ENCODE assay signal across 7 mouse cellular contexts in the genomic region with DNA sequence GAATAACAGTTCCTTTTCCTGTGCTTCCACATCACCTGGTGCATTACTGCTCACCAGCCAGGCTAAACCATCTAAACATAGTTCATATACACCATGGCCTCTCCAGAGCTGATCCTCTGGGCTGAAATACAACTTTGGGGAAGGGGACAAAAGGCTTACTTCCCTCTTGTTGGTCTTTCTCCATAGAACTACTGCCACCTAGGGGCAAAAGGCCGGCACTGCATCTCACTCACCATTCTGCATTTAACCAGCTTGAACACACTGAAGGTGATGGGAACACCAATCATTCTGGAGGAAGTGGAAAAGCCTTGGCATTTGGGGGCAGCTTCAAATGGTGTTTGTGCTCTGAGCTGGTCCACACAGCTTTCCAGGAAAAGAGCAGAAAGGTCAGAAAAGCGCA. TPM values are rescaled to one million over a fixed set of nuclear protein-coding genes. Genes with fewer than 3 reads are reported as not detected.
A peak's percentile ranks its signal among the peaks of the same experiment; 100 is the strongest.
DNase-seq lines count a peak whose midpoint lies in the region; ATAC-seq and TF ChIP-seq lines count a peak whose summit lies in the region.

No protein-coding gene starts in this region.

- H3K4me2 ChIP-seq in forebrain, postnatal 0 days (ENCODE audit: low read depth), result no peak overlapping the region
- 0 out of 2 replicates have a peak overlapping the region, but pooled peaks have one; percentile 95 for H3K4me2 ChIP-seq in hindbrain, embryonic 12.5 days (replicated peaks)

- no peak for DNase-seq in Patski (ENCODE audit: low read depth, low spot score)
- DNase-seq in c-Kit-positive CD71-positive TER-119-positive erythroid progenitor cells, embryonic 14.5 days (ENCODE audit: low spot score), result peak; percentile 83
- peak; percentile 93 for DNase-seq in forebrain, postnatal 0 days
- DNase-seq in left cerebral cortex, adult 18-20 months (ENCODE audit: low spot score in 2 of 2), result peak; percentile 80 to 82

- TF ChIP-seq POLR2A in small intestine, adult 2 months (IDR thresholded peaks at IDR 0.05; ENCODE audit: low read depth, low read length), result no peak

- in situ Hi-C loops in Patski (cut with MboI; ENCODE audit: low pct_unique_long_range_greater_than_20kb), result loop anchor here (5.0 kb wide), 1 partner anchor 45 kb away; a partner anchor contains a TSS

- ATAC-seq in Patski, result no peak
- no peak for ATAC-seq in forebrain, postnatal 0 days
- no peak for ATAC-seq in hindbrain, embryonic 12.5 days (ENCODE audit: low FRiP score)
- peak; percentile 54 for ATAC-seq in megakaryocyte progenitor cell, adult 5-6 weeks (replicated peaks; ENCODE audit: poor library complexity)

- 27% methylated on average over 2 of the region's 2 CpGs for WGBS in forebrain, postnatal 0 days
- WGBS in hindbrain, embryonic 12.5 days, result 33% methylated on average over 2 of the region's 2 CpGs
- WGBS in small intestine, adult 2 months, result 28% methylated on average over 2 of the region's 2 CpGs

- POLR2A ChIA-PET in Patski (lab: Charles Lee), result interaction anchor here (1.2 kb wide), 1 partner anchor 66 kb away, joined by 3 read pairs; no protein-coding TSS in a partner anchor

- no peaks in the 10 kb centered on the region for H3K27me3 ChIP-seq in Patski
- no peaks in the 10 kb centered on the region for H3K27me3 ChIP-seq in forebrain, postnatal 0 days (ENCODE audit: insufficient read depth, low read length)
- H3K27me3 ChIP-seq in hindbrain, embryonic 12.5 days, result no peaks in the 10 kb centered on the region
- no peaks in the 10 kb centered on the region for H3K27me3 ChIP-seq in small intestine, adult 2 months (ENCODE audit: control insufficient read depth, insufficient read depth, low read length)

- TF ChIP-seq CTCF in Patski (IDR thresholded peaks at IDR 0.05), result peak; percentile 94
- TF ChIP-seq CTCF in forebrain, postnatal 0 days (IDR thresholded peaks at IDR 0.05; ENCODE audit: low read depth), result peak; percentile 94
- TF ChIP-seq CTCF in small intestine, adult 2 months (IDR thresholded peaks at IDR 0.05; ENCODE audit: extremely low read depth, insufficient read length, insufficient replicate concordance, low read depth, low read length), result peak; percentile 55; the same call in 1 of the 2 replicates

- H3K4me3 ChIP-seq in forebrain, postnatal 0 days (ENCODE audit: low read depth, low read length), result no peak overlapping the region
- no peak overlapping the region for H3K4me3 ChIP-seq in hindbrain, embryonic 12.5 days
- H3K4me3 ChIP-seq in small intestine, adult 2 months (ENCODE audit: low read depth, low read length), result no peak overlapping the region

- CTCF ChIA-PET in Patski (lab: Charles Lee), result interaction anchor here (0.6 to 2.4 kb wide), 28 partner anchors 10 to 647 kb away, joined by 3 to 39 read pairs (median 4); a partner anchor contains a TSS

- no peaks in the 10 kb centered on the region for H3K9me3 ChIP-seq in forebrain, postnatal 0 days (ENCODE audit: low read length)
- H3K9me3 ChIP-seq in hindbrain, embryonic 12.5 days (replicated peaks), result no peaks in the 10 kb centered on the region

- H3K27ac ChIP-seq in forebrain, postnatal 0 days (ENCODE audit: low read depth, low read length), result peak overlapping the region; percentile 16; the same call in 1 of the 2 replicates
- H3K27ac ChIP-seq in hindbrain, embryonic 12.5 days, result no peak overlapping the region
- no peak overlapping the region for H3K27ac ChIP-seq in small intestine, adult 2 months (ENCODE audit: insufficient read depth, low read depth, low read length)

- H3K36me3 ChIP-seq in forebrain, postnatal 0 days (ENCODE audit: insufficient read depth), result peaks cover 8% of the 10 kb centered on the region; the same call in 1 of the 2 replicates
- peaks cover 28% of the 10 kb centered on the region for H3K36me3 ChIP-seq in hindbrain, embryonic 12.5 days
- peaks cover 10% of the 10 kb centered on the region for H3K36me3 ChIP-seq in small intestine, adult 2 months (ENCODE audit: control insufficient read depth, insufficient read depth, low read length)

- H3K4me1 ChIP-seq in forebrain, postnatal 0 days (ENCODE audit: insufficient read depth), result peaks cover 18% of the 10 kb centered on the region
- H3K4me1 ChIP-seq in hindbrain, embryonic 12.5 days, result peaks cover 35% of the 10 kb centered on the region
- peaks cover 23% of the 10 kb centered on the region for H3K4me1 ChIP-seq in small intestine, adult 2 months (ENCODE audit: control insufficient read depth, insufficient read depth, insufficient read length, low read length)

- no peak overlapping the region for H3K9ac ChIP-seq in forebrain, postnatal 0 days
- no peak overlapping the region for H3K9ac ChIP-seq in hindbrain, embryonic 12.5 days

RNA-seq across cellular contexts. Expression of a gene that starts 2.5 kb away (rescaled TPM):
- 5.6 TPM for polyA plus RNA-seq in Patski (2021)
- total RNA-seq in forebrain, postnatal 0 days (2014; rRNA removed), result 9.9 and 11.8 TPM in 2 replicates
- polyA plus RNA-seq in forebrain, postnatal 0 days (2015; fragmentation: Nextera tagmentation; extraction: Ambion mirVana), result 18.4 and 19.2 TPM in 2 replicates
- 22.3 and 24.1 TPM in 2 replicates for polyA plus RNA-seq in hindbrain, embryonic 12.5 days (2016; fragmentation: Nextera tagmentation; extraction: Ambion mirVana)
- total RNA-seq in left cerebral cortex, adult 18-20 months (2021), result 10 to 100 TPM; 19.6 to 19.9 TPM
- 20.5 and 20.6 TPM in 2 replicates for total RNA-seq in megakaryocyte progenitor cell, adult 5-6 weeks (2015)
- total RNA-seq in megakaryocyte progenitor cell, adult 5-6 weeks (2017), result 4.6 and 13.4 TPM in 2 replicates
- 84.4 and 180 TPM in 2 replicates for polyA plus RNA-seq in small intestine, adult 2 months (2012; rRNA removed)

RNA-seq across cellular contexts. Expression of a gene that starts 2.7 kb away (rescaled TPM):
- polyA plus RNA-seq in Patski (2021), result 66.1 TPM
- total RNA-seq in forebrain, postnatal 0 days (2014; rRNA removed), result 49.2 and 66.6 TPM in 2 replicates
- 46.7 and 60.7 TPM in 2 replicates for polyA plus RNA-seq in forebrain, postnatal 0 days (2015; fragmentation: Nextera tagmentation; extraction: Ambion mirVana)
- 248 and 251 TPM in 2 replicates for polyA plus RNA-seq in hindbrain, embryonic 12.5 days (2016; fragmentation: Nextera tagmentation; extraction: Ambion mirVana)
- 10 to 100 TPM; 73.3 to 77.0 TPM for total RNA-seq in left cerebral cortex, adult 18-20 months (2021)
- total RNA-seq in megakaryocyte progenitor cell, adult 5-6 weeks (2015), result 134 and 150 TPM in 2 replicates
- 74.7 and 80.8 TPM in 2 replicates for total RNA-seq in megakaryocyte progenitor cell, adult 5-6 weeks (2017)
- 13.3 and 20.7 TPM in 2 replicates for polyA plus RNA-seq in small intestine, adult 2 months (2012; rRNA removed)

RNA-seq across cellular contexts. Expression of a gene that starts 46.8 kb away (rescaled TPM):
- polyA plus RNA-seq in Patski (2021), result 86.6 TPM
- 65.7 and 67.9 TPM in 2 replicates for total RNA-seq in forebrain, postnatal 0 days (2014; rRNA removed)
- polyA plus RNA-seq in forebrain, postnatal 0 days (2015; fragmentation: Nextera tagmentation; extraction: Ambion mirVana), result 33.7 and 35.1 TPM in 2 replicates
- polyA plus RNA-seq in hindbrain, embryonic 12.5 days (2016; fragmentation: Nextera tagmentation; extraction: Ambion mirVana), result 49.9 and 54.1 TPM in 2 replicates
- total RNA-seq in left cerebral cortex, adult 18-20 months (2021), result 10 to 100 TPM; 59.0 to 69.1 TPM
- total RNA-seq in megakaryocyte progenitor cell, adult 5-6 weeks (2015), result 65.6 and 89.1 TPM in 2 replicates
- 128 and 146 TPM in 2 replicates for total RNA-seq in megakaryocyte progenitor cell, adult 5-6 weeks (2017)
- polyA plus RNA-seq in small intestine, adult 2 months (2012; rRNA removed), result 51.6 and 65.2 TPM in 2 replicates
